Mouse (Mus musculus) heart, postnatal 0 days (tissue): ENCODE results near the gene Coq5.

Source experiments
- CTCF ChIP-seq: IDR thresholded peaks from 2 replicates; pipeline ENCODE4 v1.5.1; 2016; ENCODE audit warnings: antibody characterized with exemption, control low read depth, low read depth
- EP300 ChIP-seq: IDR thresholded peaks from 2 replicates; pipeline ENCODE4 v1.6.1; 2016; ENCODE audit warnings: antibody characterized with exemption, low read depth

DNA sequence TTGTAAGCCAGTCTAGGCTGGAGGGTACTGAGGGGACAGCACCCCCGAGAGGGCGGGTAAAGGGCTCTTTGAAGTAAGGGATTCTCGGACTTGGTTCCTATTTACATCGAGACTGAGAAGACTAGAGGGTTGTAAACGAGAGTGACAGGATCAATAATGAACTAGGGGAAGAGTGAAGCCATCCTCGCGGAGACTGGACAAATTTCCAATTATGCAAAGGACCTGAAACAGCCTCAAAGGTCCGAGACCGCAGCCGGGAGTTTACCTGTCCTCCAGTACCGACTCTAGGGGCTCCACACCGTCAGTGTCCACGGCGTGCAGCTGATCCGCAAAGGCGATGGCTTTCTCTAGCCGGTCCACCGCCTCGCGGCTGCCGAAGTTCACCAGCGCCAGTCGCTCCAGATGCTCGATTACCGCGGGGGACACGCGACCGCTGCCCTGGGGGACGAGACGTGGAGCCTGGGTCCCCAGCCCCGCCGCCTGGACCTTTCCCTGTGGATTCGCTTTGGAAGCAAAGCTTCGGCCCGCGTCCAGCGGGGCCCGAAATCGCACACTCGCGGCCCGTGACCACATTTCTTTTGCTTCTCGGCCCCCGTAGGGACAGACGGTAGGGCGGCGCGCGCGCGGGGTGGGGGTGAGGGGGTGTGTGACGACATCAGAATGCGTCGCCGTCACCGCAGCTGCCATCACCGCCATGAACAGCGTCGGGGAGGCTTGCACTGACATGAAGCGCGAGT is 61.3 kb downstream of the Coq5 start, which contains the start of the genes Gatc and Triap1:
- TF ChIP-seq CTCF (no peak), EP300 (peak; percentile 51; the same call in 1 of the 2 replicates)
